Mouse (Mus musculus) testis, adult 2 months (tissue): Measurements from ENCODE around the gene Zfp811. TPM values are rescaled to one million over a fixed set of nuclear protein-coding genes. Genes with fewer than 3 reads are reported as not detected.

Experiments used
- H3K27ac ChIP-seq: fragments of 200-500 bp; 2 replicates; pipeline ENCODE4 v1.5.1; 2012; ENCODE audit warnings: low read depth, low read length; ENCODE audit not compliant: control insufficient read depth, insufficient read depth
- H3K27me3 ChIP-seq: fragments of 200-500 bp; 2 replicates; pipeline ENCODE4 v1.6.1; 2012; ENCODE audit warnings: mild to moderate bottlenecking, low read length, moderate library complexity; ENCODE audit not compliant: control insufficient read depth, insufficient read depth
- H3K36me3 ChIP-seq: fragments of 200-500 bp; 2 replicates; pipeline ENCODE4 v1.6.1; 2012; ENCODE audit warnings: mild to moderate bottlenecking, low read length; ENCODE audit not compliant: control insufficient read depth, insufficient read depth
- H3K4me1 ChIP-seq: fragments of 200-500 bp; 2 replicates; pipeline ENCODE4 v1.6.1; 2012; ENCODE audit warnings: low read length; ENCODE audit not compliant: control insufficient read depth, insufficient read depth
- H3K4me3 ChIP-seq: fragments of 200-500 bp; 2 replicates; pipeline ENCODE4 v1.5.1; 2012; ENCODE audit warnings: low read depth, mild to moderate bottlenecking, low read length, moderate library complexity, mixed read lengths; ENCODE audit not compliant: control insufficient read depth
- CTCF ChIP-seq: fragments of 200-500 bp; IDR thresholded peaks from 2 replicates; pipeline ENCODE4 v1.5.1; 2012; ENCODE audit warnings: low read depth, mild to moderate bottlenecking, inconsistent platforms, low read length, moderate library complexity; ENCODE audit not compliant: control insufficient read depth, insufficient read depth, insufficient replicate concordance
- POLR2A ChIP-seq: fragments of 200-500 bp; IDR thresholded peaks from 2 replicates; pipeline ENCODE4 v1.6.1; 2012; ENCODE audit warnings: low read depth, mild to moderate bottlenecking, inconsistent platforms, low read length, moderate library complexity; ENCODE audit not compliant: control insufficient read depth
- polyA plus RNA-seq: library from polyadenylated mRNA; depleted of rRNA; stranded (reverse); fragments of >200 nt; gene quantifications from 2 replicates; pipeline ENCODE4 v1.2.3, GENCODE M21; 2012

Zfp811 gene
- polyA plus RNA-seq, 1 experiment, result 0.05 TPM

DNA sequence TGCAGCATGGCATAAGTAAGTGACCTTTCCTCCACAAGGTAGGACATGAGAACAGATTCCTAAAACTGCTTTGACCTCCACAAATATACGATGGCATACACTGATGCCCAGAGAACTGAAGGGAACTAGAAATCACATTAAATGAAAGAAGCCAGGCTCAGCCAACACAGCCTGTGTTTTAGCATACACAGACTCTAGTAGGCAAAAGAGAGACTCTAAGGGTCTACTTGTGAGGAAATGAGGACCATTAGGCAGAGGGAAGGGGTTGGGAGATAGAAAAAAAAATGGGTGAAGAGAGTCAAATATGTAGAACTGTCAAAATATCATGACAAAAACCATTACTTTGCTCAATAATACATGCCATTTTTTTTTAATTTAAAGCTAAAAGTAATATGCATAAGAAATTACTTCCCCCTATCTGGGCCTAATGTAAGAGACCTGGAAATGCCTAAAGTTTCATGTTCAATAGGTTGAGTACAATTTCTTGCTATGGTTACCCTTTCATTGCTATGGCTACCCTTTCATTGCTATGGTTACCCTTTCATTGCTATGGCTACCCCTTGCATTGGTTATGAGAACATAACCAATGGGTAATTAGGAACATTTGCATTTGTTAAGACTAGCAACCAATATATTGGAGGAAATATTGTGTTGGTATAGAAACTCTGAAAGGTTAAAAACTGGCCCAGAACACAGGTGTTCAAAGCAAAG, 6.5 kb upstream of the Zfp811 start:
- no peaks in the 10 kb centered on the region for H3K36me3 ChIP-seq

DNA sequence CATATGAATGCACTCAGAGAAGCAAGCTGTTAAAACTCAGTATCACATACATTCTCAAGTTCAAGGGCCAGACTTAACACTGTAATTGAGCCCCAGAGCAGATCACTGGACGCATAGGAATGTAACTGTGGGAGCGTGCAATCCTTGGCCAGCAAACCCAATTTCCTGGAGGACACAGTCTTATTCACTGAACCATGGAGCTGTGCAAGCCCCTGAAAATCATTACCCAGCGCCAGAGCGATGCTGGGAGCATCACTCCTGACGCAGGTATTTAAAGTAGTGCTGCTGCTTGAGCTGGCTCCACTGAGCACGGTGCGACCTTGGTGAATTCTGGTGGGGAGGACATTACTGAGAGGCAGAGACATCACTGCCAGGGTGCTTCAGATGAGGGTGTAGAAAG, 4.4 kb upstream of the Zfp811 start:
- Histone ChIP-seq H3K27ac (no peak overlapping the region), H3K36me3 (no peaks in the 10 kb centered on the region), H3K4me1 (peaks cover 3% of the 10 kb centered on the region), H3K27me3 (no peaks in the 10 kb centered on the region), H3K4me3 (no peak overlapping the region)
- TF ChIP-seq CTCF, result no peak

More for the DNA sequence above, 6.5 kb upstream of the Zfp811 start:
- Histone ChIP-seq H3K4me3 (no peak overlapping the region), H3K4me1 (no peaks in the 10 kb centered on the region), H3K27me3 (no peaks in the 10 kb centered on the region), H3K27ac (no peak overlapping the region)
- TF ChIP-seq POLR2A, result no peak

DNA sequence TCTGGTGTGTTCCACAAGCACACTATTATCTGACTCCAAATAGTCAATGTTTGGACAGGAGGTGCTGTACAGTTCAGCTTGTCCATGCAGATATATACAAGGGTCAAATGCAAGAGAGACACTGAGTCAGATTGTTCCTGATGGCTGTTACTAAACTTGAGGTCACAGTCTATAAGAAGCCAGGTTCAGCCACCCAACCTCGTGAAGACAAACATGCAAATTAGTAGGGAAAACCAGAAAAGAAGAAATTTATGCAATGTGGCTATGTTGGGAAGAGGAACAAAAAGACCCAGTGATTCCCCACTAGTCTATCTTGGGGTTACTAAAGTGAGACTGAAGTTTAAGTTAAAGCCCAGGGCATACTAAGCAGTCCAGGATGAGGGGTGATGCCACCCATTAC, 917 bp upstream of the Zfp811 start:
- no peak overlapping the region for H3K4me3 ChIP-seq
- no peaks in the 10 kb centered on the region for H3K27me3 ChIP-seq
- H3K27ac ChIP-seq, result no peak overlapping the region
- TF ChIP-seq POLR2A (no peak), CTCF (no peak)
- peaks cover 5% of the 10 kb centered on the region for H3K4me1 ChIP-seq
- no peaks in the 10 kb centered on the region for H3K36me3 ChIP-seq

DNA sequence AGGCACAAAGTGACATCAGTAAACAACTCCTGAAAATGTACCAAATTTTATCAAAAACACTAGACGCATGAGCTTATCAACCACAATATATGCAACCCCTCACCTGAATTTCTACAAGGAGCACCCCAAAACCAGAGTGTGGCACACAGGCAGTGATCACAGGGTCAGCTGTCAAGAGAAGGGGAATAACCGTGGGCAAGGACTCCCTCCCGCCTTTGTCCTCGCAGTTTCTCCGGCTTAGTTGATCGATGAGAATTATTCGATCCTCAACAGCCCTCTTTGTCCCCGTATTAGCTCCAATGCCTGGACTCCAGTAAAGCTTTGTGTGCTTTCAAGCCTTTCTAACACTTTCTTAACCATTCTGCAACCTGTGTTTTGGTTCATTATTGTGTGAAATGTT, 810 bp downstream of the Zfp811 start:
- no peak overlapping the region for H3K27ac ChIP-seq
- no peaks in the 10 kb centered on the region for H3K27me3 ChIP-seq
- no peak overlapping the region for H3K4me3 ChIP-seq
- TF ChIP-seq POLR2A (no peak), CTCF (no peak)
- H3K4me1 ChIP-seq, result peaks cover 5% of the 10 kb centered on the region
- no peaks in the 10 kb centered on the region for H3K36me3 ChIP-seq

DNA sequence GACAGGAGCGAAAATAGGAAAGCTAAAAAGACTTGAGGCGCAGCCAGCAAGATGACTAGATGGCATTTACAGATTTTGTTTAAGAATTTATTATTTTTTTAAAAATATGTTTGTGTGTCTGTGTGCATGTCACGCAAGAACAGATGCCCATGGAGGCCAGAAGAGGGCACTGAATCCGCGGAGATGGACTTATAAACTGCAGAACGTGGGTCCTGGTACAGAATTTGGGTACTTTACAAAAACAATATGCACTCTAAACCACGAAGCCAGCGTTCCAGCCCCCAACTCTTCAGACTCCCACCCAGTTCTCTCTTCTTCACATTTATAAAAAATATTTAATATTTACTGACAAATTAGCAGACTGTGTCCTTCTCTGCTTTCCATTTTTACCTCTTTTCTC, 20.5 kb downstream of the Zfp811 start:
- peaks cover 6% of the 10 kb centered on the region for H3K4me1 ChIP-seq
- no peak overlapping the region for H3K27ac ChIP-seq
- H3K36me3 ChIP-seq, result no peaks in the 10 kb centered on the region
- no peak for TF ChIP-seq POLR2A
- no peak for TF ChIP-seq CTCF
- no peaks in the 10 kb centered on the region for H3K27me3 ChIP-seq
- no peak overlapping the region for H3K4me3 ChIP-seq

DNA sequence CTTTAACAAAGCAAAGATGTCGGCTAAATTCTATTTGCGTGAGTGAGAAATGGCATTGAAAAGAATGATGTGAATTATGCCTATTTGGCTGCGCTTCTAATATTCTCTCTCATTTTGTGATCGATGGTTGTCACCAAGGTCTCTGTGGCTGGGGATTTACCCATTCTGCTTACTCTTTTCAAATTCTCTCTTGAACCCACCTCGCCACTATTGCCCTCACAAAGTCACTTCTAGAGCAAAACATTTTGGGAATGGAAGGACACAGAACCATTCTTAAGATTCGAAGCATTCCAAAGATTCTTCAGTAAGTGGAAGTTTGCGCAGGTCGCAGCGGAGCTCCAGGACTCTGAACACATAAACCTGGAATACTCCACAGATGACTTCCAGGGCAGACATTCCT, 21.2 kb downstream of the Zfp811 start:
- Histone ChIP-seq H3K36me3 (no peaks in the 10 kb centered on the region), H3K27me3 (no peaks in the 10 kb centered on the region), H3K4me3 (peak overlapping the region; percentile 33; the same call in 1 of the 2 replicates), H3K27ac (no peak overlapping the region), H3K4me1 (peaks cover 6% of the 10 kb centered on the region)
- no peak for TF ChIP-seq POLR2A
- TF ChIP-seq CTCF, result no peak

DNA sequence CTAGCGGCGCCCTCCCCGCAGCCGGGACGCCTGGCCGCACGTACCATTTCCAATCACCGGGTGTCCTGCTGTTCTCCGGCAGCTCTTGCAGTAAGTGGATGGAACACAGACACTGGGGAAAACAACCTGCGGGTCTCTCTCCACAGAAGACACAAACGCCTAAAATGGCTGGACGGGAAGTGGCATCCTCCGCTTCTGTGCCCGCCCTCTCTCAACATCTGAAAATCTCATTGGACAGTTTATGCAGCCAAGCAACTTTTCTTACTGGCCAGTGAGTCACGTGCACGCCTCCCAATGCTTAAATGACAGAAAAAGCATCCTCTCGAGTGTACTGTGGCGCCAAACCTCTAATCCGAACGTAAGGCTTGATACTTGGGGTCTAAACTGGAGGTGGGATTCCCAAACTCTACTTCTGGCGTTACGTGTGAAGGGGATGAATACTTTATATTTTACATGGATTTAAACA, 21.6 kb downstream of the Zfp811 start, which contains the start of gene Zfp871:
Gene Zfp871 (minus strand): TSS at position 194 of the 466 bp plus-strand sequence.
- Histone ChIP-seq H3K4me3 (peak within 1 kb of the TSS; percentile 85), H3K27ac (peak within 1 kb of the TSS; percentile 84), H3K27me3 (no peaks in the 10 kb centered on the region), H3K4me1 (peaks cover 6% of the 10 kb centered on the region), H3K36me3 (no peaks in the 10 kb centered on the region)
- peak; percentile 42; the same call in 1 of the 2 replicates for TF ChIP-seq POLR2A
- TF ChIP-seq CTCF, result no peak
